Mouse (Mus musculus) adrenal gland, adult 2 months (tissue): ENCODE results near the gene Tmem62. TPM values are rescaled to one million over a fixed set of nuclear protein-coding genes. Genes with fewer than 3 reads are reported as not detected.
A peak's percentile ranks its signal among the peaks of the same experiment; 100 is the strongest.
"Not testable (repeated sequence)": the region's sequence is repeated elsewhere in the genome, so short reads cannot be mapped to it uniquely, and the experiment has no call there.

Experiments
- DNase-seq: peaks from one replicate; pipeline ENCODE4 v3.0.0; 2021
- polyA plus RNA-seq: library from polyadenylated mRNA; depleted of rRNA; stranded (reverse); fragments of >200 nt; gene quantifications from 2 replicates; pipeline ENCODE4 v1.2.3, GENCODE M21; 2012
- total RNA-seq, 2 experiments: library from RNA; stranded (reverse); gene quantifications; 2 replicates each; pipeline ENCODE4 v1.2.3; 2021

Tmem62 gene
- total and polyA plus RNA-seq, 3 experiments, result 11.9 to 28.5 (median 13.4) TPM

GRCm38 (mm10) chr2:120996607-120997006, 19.8 kb downstream of the Tmem62 start:
- not testable (repeated sequence) for DNase-seq

DNA sequence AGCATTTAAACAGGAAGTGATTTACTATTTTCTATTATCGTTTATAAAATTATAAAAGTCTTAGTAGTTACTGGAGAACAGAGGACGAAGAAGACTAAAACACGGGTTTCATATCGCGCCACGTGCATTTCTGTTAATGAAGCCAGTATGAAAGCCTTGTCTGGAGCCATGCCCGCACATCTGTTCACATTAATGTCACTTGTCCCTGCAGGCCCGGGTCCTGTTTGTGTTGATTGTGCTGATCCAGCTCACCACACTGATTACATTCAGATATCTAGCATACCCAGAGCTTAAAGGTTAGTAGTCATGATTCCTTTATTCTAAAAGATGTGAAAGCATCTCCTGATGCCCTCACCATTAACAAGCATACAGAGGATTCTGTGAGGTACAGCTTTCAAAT, 22.0 kb downstream of the Tmem62 start:
- DNase-seq, result no peak

DNA sequence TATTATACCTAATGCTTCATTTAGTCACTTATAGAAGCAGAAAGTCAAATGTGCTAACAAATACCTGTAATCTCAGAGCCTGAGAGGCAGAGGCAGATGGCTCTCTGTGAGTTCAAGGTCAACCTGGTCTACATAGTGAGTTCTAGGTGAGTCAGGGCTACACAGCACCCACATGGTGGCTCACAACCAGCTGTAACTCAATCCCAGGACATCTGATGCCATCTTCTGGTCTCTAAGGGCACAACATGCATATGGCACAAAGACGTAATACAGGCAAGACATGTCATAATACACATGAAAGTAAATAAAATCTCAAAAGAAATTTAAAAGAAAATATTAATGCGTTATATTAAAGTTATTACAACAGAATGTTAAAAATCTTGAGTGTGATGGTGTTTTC, 26.8 kb downstream of the Tmem62 start:
- DNase-seq, result no peak

DNA sequence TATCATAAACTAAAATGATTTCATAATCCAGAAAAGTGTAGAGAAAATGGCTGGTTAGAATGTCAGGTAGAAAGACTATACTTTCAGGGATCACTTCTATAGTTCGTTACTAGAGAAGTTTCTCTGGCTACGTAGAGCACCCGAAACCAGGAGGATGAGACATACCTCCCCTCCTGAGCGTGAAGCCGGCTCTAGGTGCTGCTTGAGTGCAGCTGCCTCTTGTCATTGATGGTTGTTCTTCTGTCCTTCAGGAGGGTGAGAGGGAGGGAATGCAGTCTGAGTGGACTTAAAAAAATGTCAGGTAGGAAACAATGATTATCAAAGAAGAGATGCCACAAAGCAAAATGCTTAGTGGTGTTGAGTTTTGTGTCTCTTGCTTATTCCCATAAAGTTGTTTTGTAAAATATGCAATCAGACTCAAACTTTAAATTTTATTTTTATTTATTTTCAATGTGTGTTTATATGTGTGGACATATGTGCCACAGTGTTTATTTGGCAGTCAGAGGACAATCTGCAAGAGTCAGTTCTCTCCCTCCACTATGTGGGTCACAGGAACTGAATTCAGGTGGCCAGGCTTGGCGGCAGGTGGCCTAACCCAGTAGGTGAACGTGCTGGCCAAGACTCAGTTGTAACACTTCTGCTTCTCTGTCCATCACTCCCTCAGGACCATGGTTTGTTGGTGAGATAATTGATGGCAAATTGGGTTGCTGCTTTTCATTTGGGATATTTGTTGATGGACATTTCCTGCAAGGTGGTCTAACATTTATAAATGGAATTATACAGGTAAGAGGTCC, 27.4 kb downstream of the Tmem62 start:
- no peak for DNase-seq

DNA sequence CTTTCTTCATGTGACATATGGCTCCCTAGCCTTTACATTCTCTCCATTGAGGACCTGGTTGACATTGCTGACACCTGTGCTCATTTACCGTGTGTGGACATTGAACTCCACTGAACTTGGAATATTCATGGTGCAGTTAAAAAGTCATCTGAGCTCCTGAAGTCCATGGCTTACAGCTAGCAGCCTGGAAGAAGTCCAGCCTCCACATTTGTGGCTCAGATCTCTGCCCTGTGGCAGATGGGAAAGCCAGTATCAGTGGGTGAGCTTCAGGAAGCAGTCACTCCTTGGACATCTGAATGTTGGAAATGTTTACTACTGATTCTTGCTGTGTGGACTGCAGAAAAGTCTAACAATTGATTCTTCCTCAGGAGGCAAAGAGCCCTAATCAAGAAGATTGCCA, 30.2 kb downstream of the Tmem62 start:
- DNase-seq, result no peak

DNA sequence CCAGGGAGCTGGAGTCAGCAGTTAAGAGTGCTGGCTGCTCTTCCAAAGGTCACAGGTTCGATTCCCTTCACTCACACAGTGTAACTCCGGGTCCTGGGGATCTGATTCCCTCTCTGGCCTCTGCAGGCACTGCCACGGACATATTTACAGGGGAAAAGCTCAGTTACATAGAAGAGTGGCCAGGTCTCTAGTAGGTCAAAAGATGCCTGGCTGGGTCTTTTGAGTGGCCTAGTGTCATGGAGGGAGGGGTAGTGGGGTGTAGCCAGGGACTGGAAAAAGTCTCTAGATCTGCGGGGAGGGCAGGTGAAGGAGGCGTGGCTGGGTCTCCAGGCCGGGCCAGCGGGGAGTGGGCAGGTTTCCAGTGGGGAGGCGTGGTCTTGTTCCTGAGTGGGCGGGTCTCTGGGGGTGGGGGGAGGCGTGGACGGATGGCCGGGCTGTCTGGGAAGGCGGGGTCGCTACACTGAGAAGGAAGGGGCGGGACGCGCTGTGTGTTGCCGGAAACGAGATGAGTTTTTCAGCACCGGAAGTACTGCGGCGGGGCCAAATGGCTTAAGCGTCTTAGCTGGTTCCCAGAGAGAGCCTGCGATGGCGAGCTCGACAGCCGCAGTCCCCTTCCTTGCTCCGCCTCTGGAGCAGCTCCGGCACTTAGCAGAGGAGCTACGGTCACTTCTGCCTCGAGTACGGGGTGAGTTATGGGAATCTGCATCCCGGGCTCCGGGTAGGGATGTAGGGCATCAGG, 31.3 kb downstream of the Tmem62 start, which contains the start of gene Ccndbp1:
Gene Ccndbp1, plus strand, starts transcription at position 479 of the 739 bp plus-strand sequence.
- peak; percentile 95 for DNase-seq

DNA sequence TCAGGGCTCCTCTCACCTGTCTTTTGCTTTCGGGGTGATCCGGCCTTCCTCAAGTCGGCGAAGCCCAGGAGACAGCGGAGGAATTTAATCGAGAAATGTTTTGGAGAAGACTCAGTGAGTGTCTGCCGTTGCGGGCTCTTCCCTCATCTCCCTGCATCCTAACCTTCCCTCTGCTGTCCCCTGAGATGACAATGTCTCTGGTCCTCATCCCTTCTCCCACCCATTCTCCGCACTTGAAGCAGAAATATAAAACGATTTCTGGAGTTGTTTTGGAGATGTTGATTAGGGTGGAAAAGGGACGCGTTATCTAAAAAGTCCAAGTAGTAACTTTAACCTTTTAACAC, 31.8 kb downstream of the Tmem62 start:
- no peak for DNase-seq

GRCm38 (mm10) chr2:121009071-121009677, 32.4 kb downstream of the Tmem62 start:
- no peak for DNase-seq

- no peak for DNase-seq
Observed at GRCm38 (mm10) chr2:121012676-121013075, 35.9 kb downstream of the Tmem62 start.

DNA sequence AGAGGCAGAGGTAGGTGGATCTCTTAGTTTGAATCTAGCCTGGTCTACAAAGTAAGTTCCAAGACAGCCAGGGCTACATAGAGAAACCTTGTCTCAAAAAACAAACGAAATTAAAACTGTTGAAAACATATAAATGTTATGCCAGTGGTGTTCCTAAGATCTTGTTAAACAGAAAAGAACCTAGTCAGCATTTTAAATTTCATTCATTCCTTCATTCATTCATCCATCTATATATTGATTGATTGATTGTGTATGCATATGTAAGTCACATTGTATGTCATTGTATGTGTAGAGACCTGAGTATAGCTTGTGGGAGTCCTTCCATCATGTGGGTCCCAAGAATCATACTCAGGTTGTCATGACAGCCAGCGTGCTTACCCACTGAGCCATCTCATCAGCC, 38.7 kb downstream of the Tmem62 start:
- no peak for DNase-seq

DNA sequence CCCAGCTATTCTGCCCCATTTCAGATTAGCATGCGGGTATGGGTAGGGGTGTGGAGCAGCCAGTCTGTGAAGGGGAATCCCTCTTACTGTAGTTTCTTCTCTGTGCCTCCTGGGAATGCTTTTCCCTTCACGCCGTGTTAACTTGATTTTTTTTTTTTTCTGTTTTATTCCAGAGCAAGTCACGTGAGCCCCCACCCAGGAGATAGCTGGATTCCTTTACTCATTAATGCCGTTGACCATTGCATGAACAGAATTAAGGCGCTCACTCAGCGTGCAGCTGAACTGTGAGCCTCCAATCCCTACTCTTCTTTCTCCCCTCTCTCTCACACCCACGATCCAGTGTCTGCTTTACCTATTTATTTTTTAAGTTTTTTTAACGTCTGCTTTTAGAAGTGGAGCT, 39.4 kb downstream of the Tmem62 start:
- DNase-seq, result no peak

DNA sequence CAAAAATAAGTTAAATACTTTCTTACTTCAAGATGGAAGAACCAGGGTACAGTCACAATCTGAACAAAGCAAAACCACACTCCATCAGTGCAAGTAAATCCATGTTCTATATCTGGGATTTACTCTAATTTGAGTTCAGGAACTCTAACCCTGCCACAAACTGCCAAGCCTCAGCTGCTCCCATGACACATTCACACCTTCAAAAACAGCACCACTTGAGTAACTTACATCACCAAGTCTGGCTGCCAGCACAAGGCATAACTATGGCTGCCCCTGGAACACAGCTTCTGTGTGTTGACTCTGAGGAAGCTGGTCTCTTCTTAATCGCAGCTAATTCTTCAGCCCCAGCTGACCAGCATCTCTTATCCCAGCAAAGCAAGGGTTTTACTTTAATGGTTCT, 40.3 kb downstream of the Tmem62 start:
- DNase-seq, result no peak

GRCm38 (mm10) chr2:121022918-121023317, 46.1 kb downstream of the Tmem62 start:
- DNase-seq, result peak; percentile 59

DNA sequence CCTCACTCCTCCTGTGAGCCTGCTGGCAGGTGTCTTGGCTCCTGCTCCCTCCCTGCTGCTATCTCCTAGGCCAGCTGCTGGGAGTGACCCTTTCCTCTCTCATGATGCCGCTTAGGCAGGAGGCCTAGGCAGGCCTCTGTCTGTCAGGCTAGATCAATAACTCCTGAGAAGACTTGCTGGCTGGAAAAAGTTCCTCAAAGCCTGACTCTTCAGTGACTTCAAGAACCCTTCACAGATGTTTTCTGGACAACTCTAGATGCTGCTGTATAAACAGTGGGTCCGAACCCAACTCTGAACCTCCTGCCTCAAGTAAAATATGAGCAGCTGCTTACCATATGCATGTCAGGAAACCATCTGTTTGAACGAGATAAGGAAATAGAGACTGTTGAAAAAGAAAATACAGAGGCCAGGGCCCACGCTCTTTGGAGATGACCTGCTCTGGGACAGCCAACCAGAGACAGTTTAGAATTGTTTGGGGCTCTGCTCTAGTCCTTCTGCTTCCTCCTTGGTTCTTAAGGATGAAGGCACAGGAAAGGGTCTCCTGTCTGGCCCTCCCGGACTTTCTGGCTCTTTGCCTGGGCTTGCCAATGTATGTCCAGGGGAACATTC, 60.0 kb downstream of the Tmem62 start, which contains the start of gene Epb42:
Gene Epb42, minus strand, starts transcription at position 340 of the 609 bp plus-strand sequence.
- DNase-seq, result no peak

GRCm38 (mm10) chr2:121038851-121039250, 62.0 kb downstream of the Tmem62 start:
- DNase-seq, result not testable (repeated sequence)

DNA sequence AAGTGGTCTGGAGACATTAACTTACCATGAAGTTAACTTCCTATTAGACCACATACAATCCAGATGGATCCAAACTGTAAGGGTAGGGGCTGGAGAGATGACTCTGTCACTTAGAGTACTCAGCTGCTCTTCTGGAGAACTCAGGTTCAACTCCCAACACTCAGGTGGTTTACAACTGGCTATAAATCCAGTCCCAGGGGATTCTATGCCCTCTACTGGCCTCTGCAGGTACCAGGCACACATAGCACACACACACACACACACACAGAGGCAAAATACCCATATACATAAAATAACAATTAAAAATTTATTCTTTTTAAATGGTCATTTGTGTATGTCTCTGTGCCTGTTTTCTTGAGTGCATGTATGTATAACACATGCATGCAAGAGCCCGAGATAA, 62.6 kb downstream of the Tmem62 start:
- DNase-seq, result no peak

- peak; percentile 18 for DNase-seq
Observed at GRCm38 (mm10) chr2:121041098-121041497, 64.3 kb downstream of the Tmem62 start.

DNA sequence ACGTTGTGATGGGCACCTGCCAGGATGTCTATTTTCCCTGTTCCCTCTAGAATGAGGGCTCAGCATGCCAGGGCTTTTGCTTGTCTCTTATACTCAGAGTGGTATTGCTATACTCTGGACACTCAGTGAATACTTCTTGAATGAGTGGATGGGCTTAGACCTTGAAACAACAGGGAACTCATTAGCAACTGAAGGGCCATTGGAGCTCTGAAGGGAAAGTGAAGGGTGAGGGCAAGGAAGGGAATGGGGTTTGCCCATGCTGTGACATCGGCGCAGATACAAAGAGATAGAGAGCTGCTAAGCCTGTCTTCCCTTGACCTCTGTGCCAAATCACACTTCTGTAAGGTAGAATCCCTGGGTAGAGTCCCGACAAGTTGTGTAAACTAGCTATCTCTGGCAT, 68.8 kb downstream of the Tmem62 start:
- DNase-seq, result no peak

GRCm38 (mm10) chr2:121052176-121052575, 75.4 kb downstream of the Tmem62 start:
- no peak for DNase-seq

DNA sequence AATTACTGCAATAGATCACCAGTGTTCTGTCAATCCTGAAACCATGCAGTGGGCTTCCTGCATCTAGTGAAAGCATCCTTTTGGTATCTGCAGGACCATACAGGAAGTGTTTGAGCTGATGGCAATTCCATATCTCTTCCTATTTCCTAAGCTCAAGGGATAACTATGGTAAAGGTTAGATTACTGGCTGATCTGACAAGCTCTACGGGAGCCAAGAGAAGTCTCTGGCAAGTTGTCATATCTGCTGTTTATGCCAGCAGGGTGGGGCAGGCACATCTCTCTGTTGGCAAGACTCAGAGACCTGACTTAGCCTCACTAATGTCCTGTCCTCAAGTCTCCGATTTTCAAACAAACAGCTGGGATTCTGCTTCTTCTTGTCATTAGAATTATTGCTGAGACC, 77.2 kb downstream of the Tmem62 start:
- no peak for DNase-seq

DNA sequence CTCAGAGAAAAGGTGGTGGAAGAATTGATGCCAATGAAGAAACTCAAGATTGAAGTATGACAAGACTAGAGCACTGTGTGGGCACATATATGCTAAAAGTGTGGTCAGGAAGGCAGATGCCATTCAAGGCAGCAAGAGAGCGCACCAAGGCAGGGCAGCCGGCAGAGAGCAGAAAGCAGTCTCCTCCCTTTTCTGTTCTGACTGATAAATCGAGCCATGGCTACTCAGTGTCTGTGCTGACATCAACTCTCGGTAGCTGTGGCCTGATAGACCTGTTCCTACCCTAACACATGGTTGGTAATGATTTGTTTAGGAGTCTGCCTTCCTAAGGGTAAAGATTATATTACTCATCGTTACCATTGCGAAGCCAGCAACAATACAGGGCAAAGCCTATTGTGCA, 79.1 kb downstream of the Tmem62 start:
- DNase-seq, result no peak
